Mouse (Mus musculus) embryonic facial prominence, embryonic 11.5 days (tissue): ENCODE measurements at regions not wholly inside any gene's neighbourhood (a gene's known extent, or its start where the extent isn't known, plus 50 kb on each side); places are given as distances from the start of the nearest gene placed in this dataset.

Experiments
- ATAC-seq: fragments of 200-750 bp; cut with Nextera tagmentation; replicated peaks from 2 replicates; pipeline ENCODE4 v1.8.0; 2017; ENCODE audit warnings: low read depth; ENCODE audit not compliant: insufficient number of reproducible peaks, low FRiP score, low TSS enrichment
- DNase-seq: peaks from one replicate; pipeline ENCODE4 v3.0.0-alpha.2; 2015; ENCODE audit warnings: low spot score
- H3K27ac ChIP-seq: fragments of 300-500 bp; sonication (generic); replicated peaks from 2 replicates; pipeline ENCODE4 v1.5.1; 2014; ENCODE audit warnings: mild to moderate bottlenecking, low read depth, low read length, control low read depth
- H3K27me3 ChIP-seq: fragments of 300-500 bp; sonication (generic); 2 replicates; pipeline ENCODE4 v1.6.1; 2014; ENCODE audit warnings: mild to moderate bottlenecking, low read length, moderate library complexity, mixed read lengths; ENCODE audit not compliant: control insufficient read depth, insufficient read depth
- H3K36me3 ChIP-seq: fragments of 300-500 bp; sonication (generic); replicated peaks from 2 replicates; pipeline ENCODE4 v1.6.1; 2014; ENCODE audit warnings: low read depth, mild to moderate bottlenecking, low read length, moderate library complexity, mixed read lengths; ENCODE audit not compliant: control insufficient read depth, insufficient read depth
- H3K4me1 ChIP-seq: fragments of 300-500 bp; sonication (generic); 2 replicates; pipeline ENCODE4 v1.6.1; 2014; ENCODE audit warnings: low read length, mixed read lengths; ENCODE audit not compliant: control insufficient read depth, insufficient read depth
- H3K4me2 ChIP-seq: fragments of 300-500 bp; sonication (generic); 2 replicates; pipeline ENCODE4 v1.6.1; 2014; ENCODE audit warnings: low read depth, mild to moderate bottlenecking, control low read depth, low read length, moderate library complexity
- H3K4me3 ChIP-seq: fragments of 300-500 bp; sonication (generic); 2 replicates; pipeline ENCODE4 v1.5.1; 2014; ENCODE audit warnings: low read depth, low read length, control low read depth
- H3K9ac ChIP-seq: fragments of 300-500 bp; sonication (generic); replicated peaks from 2 replicates; pipeline ENCODE4 v1.6.1; 2014; ENCODE audit warnings: mild to moderate bottlenecking, control low read depth, low read length
- H3K9me3 ChIP-seq: fragments of 300-500 bp; sonication (generic); replicated peaks from 2 replicates; pipeline ENCODE4 v1.6.1; 2016; ENCODE audit warnings: mild to moderate bottlenecking, low read length, inconsistent platforms, mixed read lengths; ENCODE audit not compliant: control insufficient read depth
- WGBS: fragments of 180-500 bp; shearing (Covaris S2); extraction: QIAGEN DNeasy Blood & Tissue Kit; methylation state at CpG from one replicate; pipeline ENCODE4 v1.1.7; 2014; 5-methylcytosine and 5-hydroxymethylcytosine counted together

GRCm38 (mm10) chr6:116825628-116826027 is 108.9 kb upstream of the Tmem72 start:
- Histone ChIP-seq H3K9me3 (no peaks in the 10 kb centered on the region), H3K27ac (no peak overlapping the region), H3K4me1 (no peaks in the 10 kb centered on the region), H3K36me3 (no peaks in the 10 kb centered on the region), H3K9ac (no peak overlapping the region), H3K4me2 (no peak overlapping the region), H3K27me3 (no peaks in the 10 kb centered on the region), H3K4me3 (no peak overlapping the region)
- WGBS: 85% methylated on average over 2 of the region's 2 CpGs
- ATAC-seq (no peak), DNase-seq (no peak)

GRCm38 (mm10) chr6:116829341-116829740 is 112.6 kb upstream of the Tmem72 start:
- Histone ChIP-seq H3K4me3 (no peak overlapping the region), H3K27ac (no peak overlapping the region), H3K9me3 (no peaks in the 10 kb centered on the region), H3K36me3 (no peaks in the 10 kb centered on the region), H3K4me1 (no peaks in the 10 kb centered on the region), H3K27me3 (no peaks in the 10 kb centered on the region), H3K4me2 (no peak overlapping the region), H3K9ac (no peak overlapping the region)
- ATAC-seq (no peak), DNase-seq (no peak)
- 73% methylated on average over 2 of the region's 2 CpGs for WGBS

- ATAC-seq (no peak), DNase-seq (no peak)
- 87% methylated on average over 11 of the region's 11 CpGs for WGBS
- Histone ChIP-seq H3K9me3 (no peaks in the 10 kb centered on the region), H3K36me3 (no peaks in the 10 kb centered on the region), H3K9ac (no peak overlapping the region), H3K4me2 (no peak overlapping the region), H3K4me3 (no peak overlapping the region), H3K27me3 (no peaks in the 10 kb centered on the region), H3K4me1 (no peaks in the 10 kb centered on the region), H3K27ac (no peak overlapping the region)
These were observed 129.5 kb upstream of the Tmem72 start for GRCm38 (mm10) chr6:116845990-116846862.

GRCm38 (mm10) chr6:116848538-116849093 is 131.9 kb upstream of the Tmem72 start:
- no peak overlapping the region for H3K9ac ChIP-seq
- no peak overlapping the region for H3K4me2 ChIP-seq
- no peaks in the 10 kb centered on the region for H3K4me1 ChIP-seq
- H3K27me3 ChIP-seq: no peaks in the 10 kb centered on the region
- WGBS: 63% methylated on average over 10 of the region's 10 CpGs
- no peaks in the 10 kb centered on the region for H3K36me3 ChIP-seq
- ATAC-seq (no peak), DNase-seq (peak; percentile 23)
- H3K9me3 ChIP-seq: no peaks in the 10 kb centered on the region
- no peak overlapping the region for H3K4me3 ChIP-seq
- H3K27ac ChIP-seq: no peak overlapping the region

- H3K4me2 ChIP-seq: no peak overlapping the region
- no peak for ATAC-seq
- no peak overlapping the region for H3K9ac ChIP-seq
- H3K4me1 ChIP-seq: no peaks in the 10 kb centered on the region
- no peak overlapping the region for H3K27ac ChIP-seq
- no peak for DNase-seq
- no peaks in the 10 kb centered on the region for H3K27me3 ChIP-seq
- H3K9me3 ChIP-seq: no peaks in the 10 kb centered on the region
- WGBS: 72% methylated on average over 6 of the region's 6 CpGs
- H3K36me3 ChIP-seq: no peaks in the 10 kb centered on the region
- H3K4me3 ChIP-seq: no peak overlapping the region
These were observed 137.3 kb upstream of the Tmem72 start for GRCm38 (mm10) chr6:116854029-116854428.

- Histone ChIP-seq H3K27me3 (no peaks in the 10 kb centered on the region), H3K9me3 (no peaks in the 10 kb centered on the region), H3K4me1 (no peaks in the 10 kb centered on the region), H3K4me2 (no peak overlapping the region), H3K9ac (no peak overlapping the region), H3K36me3 (no peaks in the 10 kb centered on the region), H3K27ac (no peak overlapping the region), H3K4me3 (no peak overlapping the region)
- ATAC-seq (no peak), DNase-seq (no peak)
- WGBS: 79% methylated on average over 2 of the region's 2 CpGs
These were observed 139.4 kb upstream of the Tmem72 start for GRCm38 (mm10) chr6:116856093-116856492.

GRCm38 (mm10) chr6:116856917-116857491 is 140.3 kb upstream of the Tmem72 start:
- no peak for DNase-seq
- Histone ChIP-seq H3K9me3 (no peaks in the 10 kb centered on the region), H3K27ac (no peak overlapping the region), H3K4me1 (no peaks in the 10 kb centered on the region), H3K4me2 (no peak overlapping the region), H3K36me3 (no peaks in the 10 kb centered on the region), H3K9ac (no peak overlapping the region), H3K4me3 (no peak overlapping the region), H3K27me3 (no peaks in the 10 kb centered on the region)
- WGBS: 91% methylated on average over 1 of the region's 1 CpGs
- ATAC-seq: no peak

- no peaks in the 10 kb centered on the region for H3K9me3 ChIP-seq
- no peaks in the 10 kb centered on the region for H3K36me3 ChIP-seq
- no peak overlapping the region for H3K4me3 ChIP-seq
- WGBS: 50% methylated on average over 2 of the region's 2 CpGs
- H3K4me1 ChIP-seq: no peaks in the 10 kb centered on the region
- H3K27me3 ChIP-seq: no peaks in the 10 kb centered on the region
- H3K27ac ChIP-seq: no peak overlapping the region
- DNase-seq: peak; percentile 9
- H3K9ac ChIP-seq: no peak overlapping the region
- no peak for ATAC-seq
- H3K4me2 ChIP-seq: no peak overlapping the region
These were observed 146.4 kb upstream of the Tmem72 start for GRCm38 (mm10) chr6:116863130-116863529.
